Mouse (Mus musculus): ENCODE measurements around the gene Avil. TPM values are rescaled to one million over a fixed set of nuclear protein-coding genes. Genes with fewer than 3 reads are reported as not detected.

The Avil gene
- polyA plus RNA-seq, 1 experiment from 2014 or later: 0.60 TPM

DNA sequence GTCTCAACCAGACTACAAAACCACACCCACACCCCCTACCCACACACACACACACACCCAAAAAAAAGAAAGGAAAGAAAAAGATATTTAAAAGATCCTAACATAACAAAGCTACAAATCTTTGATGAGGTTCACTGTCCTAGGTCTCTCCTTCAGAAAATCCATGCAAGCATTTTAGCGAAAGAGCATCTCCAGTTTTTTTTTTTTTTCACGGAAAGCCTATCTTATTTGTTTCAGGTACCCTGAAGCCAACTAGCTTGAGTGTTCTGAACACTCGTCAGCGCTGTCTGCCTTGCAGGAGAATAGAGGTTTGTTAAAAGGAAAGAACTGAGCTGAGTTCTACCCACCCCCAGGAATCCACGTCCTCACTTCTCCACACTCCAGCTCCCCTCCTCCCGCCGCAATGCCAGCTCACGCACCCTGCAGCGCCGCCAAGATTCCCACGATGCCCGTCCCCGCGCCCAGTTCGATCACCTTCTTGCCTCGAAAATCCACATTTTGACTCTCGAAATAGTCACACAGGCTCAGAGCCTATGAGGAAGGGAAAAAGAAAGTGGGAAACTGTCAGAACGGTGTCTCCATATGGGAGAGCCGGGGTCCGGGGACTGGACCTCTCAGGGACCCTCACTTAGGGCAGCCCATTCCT lies 40.2 kb downstream of the Avil start:
- no peak for ATAC-seq (ENCODE audit: insufficient read depth, low FRiP score, low read depth)
- H3K27ac ChIP-seq: peak overlapping the region; percentile 88

DNA sequence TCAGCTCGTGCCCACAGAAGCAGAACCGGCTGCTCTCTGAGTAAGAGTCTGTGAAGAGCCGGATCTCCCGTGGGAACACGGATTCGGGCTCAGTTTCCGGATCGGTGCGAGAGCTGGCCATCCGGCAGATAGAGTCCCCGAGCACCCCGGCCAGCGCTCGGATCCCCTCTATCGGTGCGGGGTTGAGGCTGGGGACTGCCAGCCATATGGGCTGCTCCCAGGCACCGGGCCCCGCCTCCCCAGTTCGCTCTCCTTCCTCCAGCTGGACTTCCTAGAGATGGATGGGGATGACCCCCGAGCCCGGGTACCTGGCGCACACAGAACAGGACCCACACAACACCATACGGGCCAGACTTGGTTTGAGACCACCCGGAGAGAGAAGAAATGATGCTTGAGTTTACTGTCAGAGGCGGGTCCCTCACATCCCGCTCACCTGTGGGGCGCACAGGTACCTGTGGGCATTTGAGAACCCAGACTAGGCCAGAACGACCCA lies 40.8 kb downstream of the Avil start, which contains the start of the genes Mettl1 and Eef1akmt3:
TSS of gene Mettl1 (plus strand) at position 141 of the 493 bp plus-strand sequence.
TSS of gene Eef1akmt3 (minus strand) at position 240 of the 493 bp plus-strand sequence.
- Histone ChIP-seq H3K27me3 (replicated peaks) (no peaks in the 10 kb centered on the region), H3K36me3 (peaks cover 9% of the 10 kb centered on the region), H3K4me3 (replicated peaks) (peak within 1 kb of the TSS; percentile 96), H3K9me3 (no peaks in the 10 kb centered on the region), H3K4me2 (peak within 1 kb of the TSS; percentile 97), H3K4me1 (0 out of 2 replicates have a peak, but pooled peaks cover 6% of the 10 kb centered on the region), H3K27ac (peak within 1 kb of the TSS; percentile 88), H3K9ac (peak within 1 kb of the TSS; percentile 63)
- ATAC-seq (ENCODE audit: insufficient read depth, low FRiP score, low read depth): peak; percentile 61
- whole genome bisulfite sequencing: 0% methylated on average over 27 of the region's 28 CpGs

More for the DNA sequence above, 40.2 kb downstream of the Avil start:
- Histone ChIP-seq H3K9me3 (no peaks in the 10 kb centered on the region), H3K9ac (peak overlapping the region; percentile 63), H3K27me3 (replicated peaks) (no peaks in the 10 kb centered on the region), H3K4me1 (0 out of 2 replicates have a peak, but pooled peaks cover 6% of the 10 kb centered on the region), H3K36me3 (peaks cover 9% of the 10 kb centered on the region), H3K4me3 (replicated peaks) (peak overlapping the region; percentile 96), H3K4me2 (peak overlapping the region; percentile 97)
- under 1% methylated on average over 20 of the region's 20 CpGs for WGBS

GRCm38 (mm10) chr10:127041774-127042338 lies 41.3 kb downstream of the Avil start:
- Histone ChIP-seq H3K9me3 (no peaks in the 10 kb centered on the region), H3K9ac (peak overlapping the region; percentile 63), H3K4me3 (replicated peaks) (peak overlapping the region; percentile 96), H3K4me1 (0 out of 2 replicates have a peak, but pooled peaks cover 6% of the 10 kb centered on the region), H3K27me3 (replicated peaks) (no peaks in the 10 kb centered on the region), H3K4me2 (peak overlapping the region; percentile 97), H3K27ac (peak overlapping the region; percentile 88), H3K36me3 (peaks cover 9% of the 10 kb centered on the region)
- peak; percentile 82 for ATAC-seq (ENCODE audit: insufficient read depth, low FRiP score, low read depth)
- under 1% methylated on average over 44 of the region's 44 CpGs for WGBS

GRCm38 (mm10) chr10:127042468-127043115 lies 42.1 kb downstream of the Avil start:
- 12% methylated on average over 5 of the region's 5 CpGs for WGBS
- H3K9me3 ChIP-seq: no peaks in the 10 kb centered on the region
- H3K4me2 ChIP-seq: peak overlapping the region; percentile 97
- peaks cover 9% of the 10 kb centered on the region for H3K36me3 ChIP-seq
- H3K27ac ChIP-seq: peak overlapping the region; percentile 88; the same call in 1 of the 2 replicates
- H3K4me3 ChIP-seq (replicated peaks): peak overlapping the region; percentile 96
- peak overlapping the region; percentile 63 for H3K9ac ChIP-seq
- H3K27me3 ChIP-seq (replicated peaks): peaks cover 1% of the 10 kb centered on the region; the same call in 1 of the 2 replicates
- 0 out of 2 replicates have a peak, but pooled peaks cover 6% of the 10 kb centered on the region for H3K4me1 ChIP-seq
- no peak for ATAC-seq (ENCODE audit: insufficient read depth, low FRiP score, low read depth)

GRCm38 (mm10) chr10:127043187-127043586 lies 42.7 kb downstream of the Avil start:
- peaks cover 9% of the 10 kb centered on the region for H3K36me3 ChIP-seq
- no peak overlapping the region for H3K4me3 ChIP-seq (replicated peaks)
- H3K9me3 ChIP-seq: no peaks in the 10 kb centered on the region
- H3K4me1 ChIP-seq: 0 out of 2 replicates have a peak, but pooled peaks cover 6% of the 10 kb centered on the region
- no peak overlapping the region for H3K27ac ChIP-seq
- peaks cover 7% of the 10 kb centered on the region for H3K27me3 ChIP-seq (replicated peaks)
- WGBS: 91% methylated on average over 6 of the region's 6 CpGs
- ATAC-seq (ENCODE audit: insufficient read depth, low FRiP score, low read depth): no peak
- no peak overlapping the region for H3K4me2 ChIP-seq
- H3K9ac ChIP-seq: no peak overlapping the region

DNA sequence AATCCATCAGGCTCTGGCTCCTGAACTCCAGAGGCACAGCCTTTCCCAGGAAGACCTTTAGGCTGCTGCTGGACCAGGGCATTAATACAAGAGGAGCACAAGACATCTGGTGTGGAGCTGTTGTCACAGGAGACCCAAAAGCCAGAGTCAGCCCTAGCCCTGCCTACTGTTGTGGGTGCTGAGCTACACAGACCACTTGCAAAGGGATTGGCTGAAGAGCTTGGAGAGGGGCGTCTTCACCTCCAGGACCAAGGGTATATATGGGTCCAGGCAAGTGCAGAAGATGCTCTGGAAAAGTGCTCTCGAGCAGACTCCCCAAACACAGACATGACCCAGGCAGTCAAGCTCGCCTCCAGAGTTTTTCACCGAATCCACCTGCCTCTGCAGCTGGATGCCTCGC lies 47.4 kb downstream of the Avil start, which contains the start of gene Cyp27b1:
TSS of gene Cyp27b1 (plus strand) at position 297 of the 400 bp plus-strand sequence.
- Histone ChIP-seq H3K9ac (no peak within 1 kb of the TSS), H3K4me2 (peak within 1 kb of the TSS; percentile 53), H3K9me3 (no peaks in the 10 kb centered on the region), H3K4me1 (peaks cover 14% of the 10 kb centered on the region), H3K27ac (no peak within 1 kb of the TSS), H3K27me3 (replicated peaks) (peaks cover 46% of the 10 kb centered on the region), H3K36me3 (peaks cover 9% of the 10 kb centered on the region), H3K4me3 (replicated peaks) (peak within 1 kb of the TSS; percentile 26)
- WGBS: 36% methylated on average over 5 of the region's 5 CpGs
- ATAC-seq (ENCODE audit: insufficient read depth, low FRiP score, low read depth): no peak

GRCm38 (mm10) chr10:127048608-127049394 lies 48.3 kb downstream of the Avil start:
- H3K9ac ChIP-seq: no peak overlapping the region
- WGBS: 5% methylated on average over 35 of the region's 35 CpGs
- peaks cover 14% of the 10 kb centered on the region for H3K4me1 ChIP-seq
- peak overlapping the region; percentile 53 for H3K4me2 ChIP-seq
- H3K36me3 ChIP-seq: peaks cover 9% of the 10 kb centered on the region
- no peak overlapping the region for H3K27ac ChIP-seq
- ATAC-seq (ENCODE audit: insufficient read depth, low FRiP score, low read depth): no peak
- H3K27me3 ChIP-seq (replicated peaks): peaks cover 46% of the 10 kb centered on the region
- peak overlapping the region; percentile 26 for H3K4me3 ChIP-seq (replicated peaks)
- H3K9me3 ChIP-seq: no peaks in the 10 kb centered on the region

GRCm38 (mm10) chr10:127049395-127050118 lies 49.0 kb downstream of the Avil start:
- peaks cover 46% of the 10 kb centered on the region for H3K27me3 ChIP-seq (replicated peaks)
- H3K9ac ChIP-seq: no peak overlapping the region
- WGBS: 4% methylated on average over 29 of the region's 29 CpGs

DNA sequence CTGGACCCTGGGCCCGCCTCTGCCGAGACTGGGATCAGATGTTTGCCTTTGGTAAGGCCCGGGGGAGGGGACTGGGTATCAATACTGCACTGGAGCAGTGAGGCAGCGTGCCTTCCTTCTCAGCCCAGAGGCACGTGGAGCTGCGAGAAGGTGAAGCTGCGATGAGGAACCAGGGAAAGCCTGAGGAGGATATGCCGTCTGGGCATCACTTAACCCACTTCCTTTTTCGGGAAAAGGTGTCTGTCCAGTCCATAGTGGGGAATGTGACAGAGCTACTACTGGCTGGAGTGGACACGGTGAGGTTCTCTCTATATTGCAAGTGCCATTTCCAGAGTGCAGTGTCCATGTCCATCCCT lies 49.6 kb downstream of the Avil start:
- peaks cover under 1% of the 10 kb centered on the region; the same call in 1 of the 2 replicates for H3K36me3 ChIP-seq
- no peak overlapping the region for H3K27ac ChIP-seq
- H3K4me2 ChIP-seq: peak overlapping the region; percentile 53
- peaks cover 14% of the 10 kb centered on the region for H3K4me1 ChIP-seq
- peak overlapping the region; percentile 26; the same call in 1 of the 2 replicates for H3K4me3 ChIP-seq (replicated peaks)
- ATAC-seq (ENCODE audit: insufficient read depth, low FRiP score, low read depth): no peak
- 15% methylated on average over 10 of the region's 10 CpGs for WGBS
- peaks cover 46% of the 10 kb centered on the region for H3K27me3 ChIP-seq (replicated peaks)
- H3K9ac ChIP-seq: no peak overlapping the region
- no peaks in the 10 kb centered on the region for H3K9me3 ChIP-seq

More at GRCm38 (mm10) chr10:127049395-127050118, 49.0 kb downstream of the Avil start:
- Histone ChIP-seq H3K4me2 (peak overlapping the region; percentile 53), H3K27ac (no peak overlapping the region), H3K9me3 (no peaks in the 10 kb centered on the region), H3K4me3 (replicated peaks) (peak overlapping the region; percentile 26), H3K4me1 (peaks cover 14% of the 10 kb centered on the region), H3K36me3 (peaks cover 6% of the 10 kb centered on the region)
- peak; percentile 32; the same call in 1 of the 2 replicates for ATAC-seq (ENCODE audit: insufficient read depth, low FRiP score, low read depth)

DNA sequence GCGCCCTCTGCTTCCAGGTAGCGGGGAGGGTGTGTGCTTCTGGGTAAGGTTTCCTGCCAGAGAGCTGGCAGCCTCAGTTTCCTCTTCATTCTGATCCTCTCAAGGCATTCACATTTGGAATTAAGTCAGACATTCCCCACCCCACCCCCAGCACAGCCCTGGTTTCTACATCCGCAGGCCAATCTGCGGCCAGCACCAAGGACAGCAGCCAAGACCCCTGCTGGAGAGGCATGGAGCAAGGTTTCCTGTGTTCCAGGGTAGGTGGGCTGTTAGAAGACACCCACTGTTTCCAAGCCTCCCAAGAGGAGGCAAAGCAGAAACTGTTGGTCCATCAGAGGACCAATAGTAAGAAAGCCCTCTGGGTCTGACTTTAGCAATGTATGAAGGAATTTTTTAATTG lies 54.1 kb downstream of the Avil start:
- Histone ChIP-seq H3K27ac (no peak overlapping the region), H3K27me3 (replicated peaks) (peaks cover 26% of the 10 kb centered on the region), H3K9me3 (no peaks in the 10 kb centered on the region), H3K4me3 (replicated peaks) (no peak overlapping the region), H3K36me3 (peaks cover 19% of the 10 kb centered on the region), H3K9ac (no peak overlapping the region), H3K4me1 (peaks cover 18% of the 10 kb centered on the region; the same call in 1 of the 2 replicates), H3K4me2 (no peak overlapping the region)
- ATAC-seq (ENCODE audit: insufficient read depth, low FRiP score, low read depth): no peak
- 62% methylated on average over 4 of the region's 4 CpGs for WGBS

Data from stomach, embryonic 15.5 days (tissue).